Comparison of ENCODE assay signal across 10 mouse cellular contexts in the genomic region with DNA sequence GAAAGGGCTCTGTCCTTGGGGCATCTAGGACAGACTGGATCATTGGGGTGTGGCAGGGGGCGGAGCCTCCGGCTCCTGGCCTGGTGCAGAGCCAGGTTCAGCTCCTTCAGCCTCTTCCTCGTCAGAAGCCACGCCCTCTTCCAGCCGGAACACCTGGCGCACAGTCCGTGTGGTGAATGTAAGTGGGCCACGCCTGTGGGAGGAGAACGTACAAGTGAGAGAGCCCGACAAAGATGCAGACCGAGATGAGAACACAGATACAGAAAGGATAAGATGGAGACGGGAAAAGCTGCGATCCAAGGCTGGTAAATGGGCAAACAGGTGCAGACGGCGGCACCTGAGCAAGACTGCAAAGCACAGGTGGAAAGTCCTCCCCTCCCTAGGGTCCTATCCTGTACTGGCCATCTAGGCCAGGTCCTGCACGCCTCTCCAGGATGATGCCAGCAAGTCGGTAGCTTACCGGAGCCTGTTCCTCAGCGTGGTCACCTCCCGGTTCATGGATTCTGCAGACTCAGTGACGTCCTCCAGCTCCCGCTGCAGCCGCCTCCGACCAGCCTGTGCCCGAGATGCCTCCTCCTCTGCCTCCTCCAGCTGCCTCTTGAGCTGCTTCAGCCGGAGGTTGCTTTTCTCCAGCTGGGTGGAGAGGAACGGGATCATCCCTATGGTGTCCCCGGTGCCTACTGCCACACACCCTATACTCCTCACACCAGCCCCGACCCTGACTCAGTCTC. TPM values are rescaled to one million over a fixed set of nuclear protein-coding genes. Genes with fewer than 3 reads are reported as not detected.
DNase-seq lines count a peak whose midpoint lies in the region; ATAC-seq and TF ChIP-seq lines count a peak whose summit lies in the region.
"Had no signal": no experiment of that assay in that cellular context is flagged by ENCODE, and none has a peak within 500 bp of the region (broad histone marks: within the 10 kb centered on the region; RNA-seq: fewer than 3 reads in every experiment).

No protein-coding gene starts in this region.

- H3K27ac ChIP-seq in forebrain, postnatal 0 days (ENCODE audit: low read depth, low read length), result no peak overlapping the region
- no peak overlapping the region for H3K27ac ChIP-seq in forebrain, embryonic 16.5 days (ENCODE audit: low read length)
- H3K27ac ChIP-seq in embryonic facial prominence, embryonic 10.5 days (replicated peaks), result no peak overlapping the region
- H3K27ac ChIP-seq in lung, embryonic 14.5 days (ENCODE audit: low read depth), result no peak overlapping the region

- H3K4me3 ChIP-seq in forebrain, postnatal 0 days (ENCODE audit: low read depth, low read length), result peak overlapping the region; percentile 11; the same call in 1 of the 2 replicates
- no peak overlapping the region for H3K4me3 ChIP-seq in forebrain, embryonic 16.5 days (replicated peaks; ENCODE audit: low read length)
- peak overlapping the region; percentile 81 for H3K4me3 ChIP-seq in E14TG2a.4 (replicated peaks; ENCODE audit: low read length)
- peak overlapping the region; percentile 27; the same call in 1 of the 2 replicates for H3K4me3 ChIP-seq in embryonic facial prominence, embryonic 10.5 days
- H3K4me3 ChIP-seq in lung, embryonic 14.5 days (ENCODE audit: low read depth, low read length), result no peak overlapping the region
- H3K4me3 ChIP-seq: erythroblast, embryonic 14.5 days had no signal

- no peaks in the 10 kb centered on the region for H3K36me3 ChIP-seq in forebrain, postnatal 0 days (ENCODE audit: insufficient read depth)
- H3K36me3 ChIP-seq in forebrain, embryonic 16.5 days (ENCODE audit: control insufficient read depth, insufficient read depth), result no peaks in the 10 kb centered on the region
- H3K36me3 ChIP-seq in E14TG2a.4 (ENCODE audit: insufficient read depth, low read length), result peaks cover 30% of the 10 kb centered on the region
- no peaks in the 10 kb centered on the region for H3K36me3 ChIP-seq in embryonic facial prominence, embryonic 10.5 days (replicated peaks)
- no peaks in the 10 kb centered on the region for H3K36me3 ChIP-seq in lung, embryonic 14.5 days (ENCODE audit: insufficient read depth)

- H3K4me2 ChIP-seq in forebrain, postnatal 0 days (ENCODE audit: low read depth), result peak overlapping the region; percentile 4; the same call in 1 of the 2 replicates
- no peak overlapping the region for H3K4me2 ChIP-seq in forebrain, embryonic 16.5 days (ENCODE audit: low read length)
- H3K4me2 ChIP-seq in lung, embryonic 14.5 days, result peak overlapping the region; percentile 23; the same call in 1 of the 2 replicates

- peaks cover 38% of the 10 kb centered on the region for H3K27me3 ChIP-seq in forebrain, postnatal 0 days (ENCODE audit: insufficient read depth, low read length)
- H3K27me3 ChIP-seq in forebrain, embryonic 16.5 days (replicated peaks; ENCODE audit: control insufficient read depth, insufficient read depth, low read length), result peaks cover 41% of the 10 kb centered on the region
- H3K27me3 ChIP-seq in E14TG2a.4 (ENCODE audit: insufficient read depth, low read length), result no peaks in the 10 kb centered on the region
- H3K27me3 ChIP-seq in embryonic facial prominence, embryonic 10.5 days (replicated peaks; ENCODE audit: low read depth, poor library complexity, severe bottlenecking), result peaks cover 71% of the 10 kb centered on the region
- H3K27me3 ChIP-seq in lung, embryonic 14.5 days (ENCODE audit: insufficient read depth, low read length), result peaks cover 43% of the 10 kb centered on the region

- no peak overlapping the region for H3K9ac ChIP-seq in forebrain, postnatal 0 days
- H3K9ac ChIP-seq in forebrain, embryonic 16.5 days (replicated peaks; ENCODE audit: low read depth, low read length), result no peak overlapping the region
- H3K9ac ChIP-seq in lung, embryonic 14.5 days, result no peak overlapping the region

- no peak for DNase-seq in forebrain, postnatal 0 days
- no peak for DNase-seq in embryonic facial prominence, embryonic 10.5 days (ENCODE audit: low spot score)
- DNase-seq in lung, embryonic 14.5 days, result peak; percentile 49
- no peak for DNase-seq in spleen, adult 12 weeks (ENCODE audit: low spot score)
- DNase-seq in adrenal gland, postnatal 36 days, result no peak
- no peak for DNase-seq in embryo, embryonic 10.5 days (ENCODE audit: low spot score)

- no peaks in the 10 kb centered on the region for H3K9me3 ChIP-seq in forebrain, postnatal 0 days (ENCODE audit: low read length)
- no peaks in the 10 kb centered on the region; the same call in 1 of the 2 replicates for H3K9me3 ChIP-seq in forebrain, embryonic 16.5 days (ENCODE audit: control insufficient read depth, low read length)
- no peaks in the 10 kb centered on the region for H3K9me3 ChIP-seq in E14TG2a.4 (ENCODE audit: low read length)
- no peaks in the 10 kb centered on the region for H3K9me3 ChIP-seq in embryonic facial prominence, embryonic 10.5 days
- H3K9me3 ChIP-seq in lung, embryonic 14.5 days (ENCODE audit: low read depth, low read length), result no peaks in the 10 kb centered on the region

- WGBS in forebrain, postnatal 0 days, result 11% methylated on average over 29 of the region's 29 CpGs
- WGBS in forebrain, embryonic 16.5 days, result 7% methylated on average over 29 of the region's 29 CpGs
- 9% methylated on average over 29 of the region's 29 CpGs for WGBS in embryonic facial prominence, embryonic 10.5 days
- 10% methylated on average over 29 of the region's 29 CpGs for WGBS in lung, embryonic 14.5 days

- no peaks in the 10 kb centered on the region for H3K4me1 ChIP-seq in forebrain, postnatal 0 days (ENCODE audit: insufficient read depth)
- peaks cover 18% of the 10 kb centered on the region for H3K4me1 ChIP-seq in forebrain, embryonic 16.5 days (replicated peaks; ENCODE audit: control insufficient read depth, insufficient read depth, low read length)
- peaks cover 89% of the 10 kb centered on the region for H3K4me1 ChIP-seq in E14TG2a.4 (replicated peaks; ENCODE audit: low read depth, low read length)
- H3K4me1 ChIP-seq in embryonic facial prominence, embryonic 10.5 days, result peaks cover 54% of the 10 kb centered on the region
- H3K4me1 ChIP-seq in lung, embryonic 14.5 days (ENCODE audit: insufficient read depth), result no peaks in the 10 kb centered on the region

- no peak for ATAC-seq in forebrain, postnatal 0 days
- no peak for ATAC-seq in forebrain, embryonic 16.5 days
- no peak for ATAC-seq in lung, embryonic 14.5 days (ENCODE audit: insufficient read depth)

- no peak for TF ChIP-seq CTCF in forebrain, postnatal 0 days (IDR thresholded peaks at IDR 0.05; ENCODE audit: low read depth)
- no peak for TF ChIP-seq CTCF in E14TG2a.4 (conservative IDR thresholded peaks at IDR 0.05; ENCODE audit: low read length)
- no peak for TF ChIP-seq CTCF in lung, embryonic 14.5 days (IDR thresholded peaks at IDR 0.05; ENCODE audit: low read depth)

RNA-seq across cellular contexts. Expression of a gene that starts 15.9 kb away (rescaled TPM):
- total RNA-seq in forebrain, postnatal 0 days (2014; rRNA removed), result 6.0 and 8.6 TPM in 2 replicates
- polyA plus RNA-seq in forebrain, postnatal 0 days (2015; fragmentation: Nextera tagmentation; extraction: Ambion mirVana), result 4.2 and 5.2 TPM in 2 replicates
- polyA plus RNA-seq in forebrain, embryonic 16.5 days (2015; fragmentation: Nextera tagmentation; extraction: Ambion mirVana), result 2.8 and 4.0 TPM in 2 replicates
- polyA plus RNA-seq in embryonic facial prominence, embryonic 10.5 days (2016; fragmentation: Nextera tagmentation; extraction: Ambion mirVana), result 0.44 and 0.63 TPM in 2 replicates
- polyA plus RNA-seq in lung, embryonic 14.5 days (2014; fragmentation: Nextera tagmentation; extraction: Ambion mirVana), result 0.70 and 0.97 TPM in 2 replicates
- 1 to 10 TPM; 2.6 to 3.9 TPM for total RNA-seq in adrenal gland, postnatal 36 days (2021)

RNA-seq across cellular contexts. Expression of a gene that starts 34.2 kb away (rescaled TPM):
- 0.08 and 0.24 TPM in 2 replicates for total RNA-seq in forebrain, postnatal 0 days (2014; rRNA removed)
- polyA plus RNA-seq in forebrain, postnatal 0 days (2015; fragmentation: Nextera tagmentation; extraction: Ambion mirVana), result 0.35 and 0.71 TPM in 2 replicates
- polyA plus RNA-seq in forebrain, embryonic 16.5 days (2015; fragmentation: Nextera tagmentation; extraction: Ambion mirVana), result 0.42 and 1.4 TPM in 2 replicates
- 0.78 and 0.88 TPM in 2 replicates for polyA plus RNA-seq in embryonic facial prominence, embryonic 10.5 days (2016; fragmentation: Nextera tagmentation; extraction: Ambion mirVana)
- polyA plus RNA-seq in lung, embryonic 14.5 days (2014; fragmentation: Nextera tagmentation; extraction: Ambion mirVana), result 4.7 and 6.8 TPM in 2 replicates
- under 1 TPM; 0.40 to 0.89 TPM for total RNA-seq in adrenal gland, postnatal 36 days (2021)
- polyA plus RNA-seq: C2C12 had no signal

RNA-seq across cellular contexts. Expression of a gene that starts 52.6 kb away (rescaled TPM):
- 44.1 and 45.9 TPM in 2 replicates for total RNA-seq in forebrain, postnatal 0 days (2014; rRNA removed)
- polyA plus RNA-seq in forebrain, postnatal 0 days (2015; fragmentation: Nextera tagmentation; extraction: Ambion mirVana), result 49.9 and 51.1 TPM in 2 replicates
- 69.8 and 80.2 TPM in 2 replicates for polyA plus RNA-seq in forebrain, embryonic 16.5 days (2015; fragmentation: Nextera tagmentation; extraction: Ambion mirVana)
- polyA plus RNA-seq in embryonic facial prominence, embryonic 10.5 days (2016; fragmentation: Nextera tagmentation; extraction: Ambion mirVana), result 75.0 and 77.6 TPM in 2 replicates
- polyA plus RNA-seq in lung, embryonic 14.5 days (2014; fragmentation: Nextera tagmentation; extraction: Ambion mirVana), result 61.1 and 66.0 TPM in 2 replicates
- 100 to 1,000 TPM in 1 of 2 experiments, 10 to 100 TPM in 1; 98.5 to 113 TPM for total RNA-seq in adrenal gland, postnatal 36 days (2021)

RNA-seq across cellular contexts. Expression of a gene that starts 57.7 kb away (rescaled TPM):
- 14.1 and 16.2 TPM in 2 replicates for total RNA-seq in forebrain, postnatal 0 days (2014; rRNA removed)
- 14.2 and 14.3 TPM in 2 replicates for polyA plus RNA-seq in forebrain, postnatal 0 days (2015; fragmentation: Nextera tagmentation; extraction: Ambion mirVana)
- polyA plus RNA-seq in forebrain, embryonic 16.5 days (2015; fragmentation: Nextera tagmentation; extraction: Ambion mirVana), result 46.1 and 48.0 TPM in 2 replicates
- 164 and 171 TPM in 2 replicates for polyA plus RNA-seq in embryonic facial prominence, embryonic 10.5 days (2016; fragmentation: Nextera tagmentation; extraction: Ambion mirVana)
- 91.6 and 105 TPM in 2 replicates for polyA plus RNA-seq in lung, embryonic 14.5 days (2014; fragmentation: Nextera tagmentation; extraction: Ambion mirVana)
- 10 to 100 TPM; 12.6 to 17.0 TPM for total RNA-seq in adrenal gland, postnatal 36 days (2021)

Comparison
In these comparisons a context has a peak if more than half of its experiments do, and no peak if none do; other contexts are left out.
1. H3K4me3 ChIP-seq: peak in forebrain, postnatal 0 days (single experiment), E14TG2a.4 (single experiment) and embryonic facial prominence, embryonic 10.5 days (single experiment); none in forebrain, embryonic 16.5 days (single experiment) and lung, embryonic 14.5 days (single experiment).